Mouse (Mus musculus) CH12.LX (cell line): ENCODE measurements around the gene Yipf1. TPM values are rescaled to one million over a fixed set of nuclear protein-coding genes. Genes with fewer than 3 reads are reported as not detected.
"Not testable (repeated sequence)": the region's sequence is repeated elsewhere in the genome, so short reads cannot be mapped to it uniquely, and the experiment has no call there.

ENCODE experiments used
- DNase-seq: peaks from one replicate; pipeline ENCODE4 v3.0.0-alpha.2; 2013; ENCODE audit errors: extremely low read depth
- H3K27ac ChIP-seq: 2 replicates; pipeline ENCODE4 v1.5.1; 2012; ENCODE audit warnings: low read depth, mild to moderate bottlenecking, control low read depth, moderate library complexity; ENCODE audit not compliant: insufficient read depth
- H3K27me3 ChIP-seq: replicated peaks from 2 replicates; pipeline ENCODE3; 2012; ENCODE audit warnings: inconsistent platforms
- H3K36me3 ChIP-seq, 2 experiments: replicated peaks in 1 of 2; 2 replicates each; pipeline versions ENCODE3 to v1.6.1; 2012; ENCODE audit warnings: inconsistent platforms in 1 of 2, low read length in 1 of 2, mild to moderate bottlenecking in 1 of 2, mixed read lengths in 1 of 2, moderate library complexity in 1 of 2; ENCODE audit not compliant: control insufficient read depth in 1 of 2, insufficient read depth in 1 of 2
- H3K4me1 ChIP-seq, 2 experiments: 2 replicates each; pipeline ENCODE4 v1.6.1; 2012; ENCODE audit warnings: inconsistent platforms in 1 of 2, moderate library complexity in 1 of 2; ENCODE audit not compliant: insufficient read depth in 2 of 2, control insufficient read depth in 1 of 2
- H3K4me2 ChIP-seq: 2 replicates; pipeline ENCODE4 v1.6.1; 2012; ENCODE audit warnings: low read depth, mild to moderate bottlenecking, control low read depth; ENCODE audit not compliant: poor library complexity, insufficient read depth, severe bottlenecking
- H3K4me3 ChIP-seq, 3 experiments: fragments of 150-350 bp in 1 of 3; sonication (generic) in 1 of 3; replicated peaks in 1 of 3; 2 replicates each; pipeline versions ENCODE3 to v1.5.1; 2011 to 2012; ENCODE audit warnings: low read depth in 2 of 3, low read length in 2 of 3, mild to moderate bottlenecking in 2 of 3, moderate library complexity in 2 of 3, control low read depth in 1 of 3, improper control_type of control experiment in 1 of 3, inconsistent platforms in 1 of 3, mixed read lengths in 1 of 3; ENCODE audit not compliant: poor library complexity in 1 of 3
- H3K79me2 ChIP-seq: replicated peaks from 2 replicates; pipeline ENCODE4 v1.6.1; 2012; ENCODE audit warnings: mild to moderate bottlenecking, moderate library complexity; ENCODE audit not compliant: control insufficient read depth, poor library complexity, insufficient read depth, severe bottlenecking; ENCODE audit errors: extremely low read depth
- H3K9ac ChIP-seq: 2 replicates; pipeline ENCODE4 v1.6.1; 2012; ENCODE audit warnings: low read depth, mild to moderate bottlenecking, control low read depth, moderate library complexity; ENCODE audit not compliant: insufficient read depth
- H3K9me3 ChIP-seq: replicated peaks from 2 replicates; pipeline ENCODE3; 2012; ENCODE audit warnings: low read length, inconsistent platforms, mixed read lengths
- BHLHE40 ChIP-seq: IDR thresholded peaks from 2 replicates; pipeline ENCODE4 v1.6.1; 2011; ENCODE audit warnings: mild to moderate bottlenecking, low read depth, low read length, improper control_type of control experiment
- CHD1 ChIP-seq: IDR thresholded peaks from 2 replicates; pipeline ENCODE4 v1.6.1; 2012; ENCODE audit warnings: low read depth, low read length, improper control_type of control experiment, inconsistent platforms
- CHD2 ChIP-seq: IDR thresholded peaks from 2 replicates; pipeline ENCODE4 v1.6.1; 2011; ENCODE audit warnings: low read length, improper control_type of control experiment
- CTCF ChIP-seq, 2 experiments: IDR thresholded peaks in 1 of 2; conservative IDR thresholded peaks in 1 of 2; 2 replicates each; pipeline ENCODE4 v1.5.1; 2011 to 2012; ENCODE audit warnings: low read depth in 2 of 2, low read length in 2 of 2, improper control_type of control experiment in 1 of 2, inconsistent platforms in 1 of 2, mild to moderate bottlenecking in 1 of 2, moderate library complexity in 1 of 2
- ELF1 ChIP-seq: IDR thresholded peaks from 2 replicates; pipeline ENCODE4 v1.6.1; 2014; ENCODE audit warnings: low read depth, mild to moderate bottlenecking, inconsistent platforms, low read length, improper control_type of control experiment
- EP300 ChIP-seq: IDR thresholded peaks from 2 replicates; pipeline ENCODE4 v1.6.1; 2011; ENCODE audit warnings: low read length, improper control_type of control experiment
- ETS1 ChIP-seq: conservative IDR thresholded peaks from 2 replicates; pipeline ENCODE4 v1.6.1; 2012; ENCODE audit warnings: low read depth, mild to moderate bottlenecking, inconsistent platforms, low read length, improper control_type of control experiment, moderate library complexity
- HCFC1 ChIP-seq: IDR thresholded peaks from 2 replicates; pipeline ENCODE4 v1.6.1; 2012; ENCODE audit warnings: low read depth, mild to moderate bottlenecking, inconsistent platforms, low read length, improper control_type of control experiment
- IRF4 ChIP-seq: IDR thresholded peaks from 2 replicates; pipeline ENCODE4 v1.6.1; 2014; ENCODE audit warnings: low read depth, mild to moderate bottlenecking, inconsistent platforms, low read length, improper control_type of control experiment
- KAT2A ChIP-seq: IDR thresholded peaks from 2 replicates; pipeline ENCODE4 v1.6.1; 2012; ENCODE audit warnings: low read length, improper control_type of control experiment, inconsistent platforms; ENCODE audit not compliant: insufficient replicate concordance
- MAFK ChIP-seq: IDR thresholded peaks from 2 replicates; pipeline ENCODE4 v1.6.1; 2011; ENCODE audit warnings: low read length, improper control_type of control experiment; ENCODE audit not compliant: insufficient replicate concordance
- MAX ChIP-seq: IDR thresholded peaks from 2 replicates; pipeline ENCODE4 v1.6.1; 2011; ENCODE audit warnings: low read length, improper control_type of control experiment
- MEF2A ChIP-seq: IDR thresholded peaks from 2 replicates; pipeline ENCODE4 v1.6.1; 2014; ENCODE audit warnings: low read depth, mild to moderate bottlenecking, inconsistent platforms, low read length, improper control_type of control experiment, borderline replicate concordance
- MXI1 ChIP-seq: IDR thresholded peaks from 2 replicates; pipeline ENCODE4 v1.6.1; 2011; ENCODE audit warnings: mild to moderate bottlenecking, low read depth, low read length, improper control_type of control experiment
- MYC ChIP-seq: IDR thresholded peaks from 2 replicates; pipeline ENCODE4 v1.6.1; 2011; ENCODE audit warnings: low read depth, mild to moderate bottlenecking, improper control_type of control experiment, low read length
- NELFE ChIP-seq: IDR thresholded peaks from 2 replicates; pipeline ENCODE4 v1.6.1; 2011; ENCODE audit warnings: low read depth, low read length, improper control_type of control experiment
- SIN3A ChIP-seq: IDR thresholded peaks from 2 replicates; pipeline ENCODE4 v1.6.1; 2012; ENCODE audit warnings: low read length, improper control_type of control experiment, inconsistent platforms
- TBP ChIP-seq: conservative IDR thresholded peaks from 2 replicates; pipeline ENCODE4 v1.6.1; 2011; ENCODE audit warnings: low read depth, low read length, improper control_type of control experiment
- TCF12 ChIP-seq: IDR thresholded peaks from 2 replicates; pipeline ENCODE4 v1.6.1; 2014; ENCODE audit warnings: low read depth, mild to moderate bottlenecking, inconsistent platforms, low read length, improper control_type of control experiment
- UBTF ChIP-seq: IDR thresholded peaks from 2 replicates; pipeline ENCODE4 v1.6.1; 2012; ENCODE audit warnings: low read depth, mild to moderate bottlenecking, inconsistent platforms, low read length, improper control_type of control experiment, moderate library complexity
- USF2 ChIP-seq: conservative IDR thresholded peaks from 2 replicates; pipeline ENCODE4 v1.6.1; 2011; ENCODE audit warnings: low read depth, low read length, improper control_type of control experiment
- ZC3H11A ChIP-seq: IDR thresholded peaks from 2 replicates; pipeline ENCODE4 v1.6.1; 2012; ENCODE audit warnings: low read depth, mild to moderate bottlenecking, inconsistent platforms, low read length, improper control_type of control experiment
- ZMIZ1 ChIP-seq: IDR thresholded peaks from 2 replicates; pipeline ENCODE4 v1.6.1; 2012; ENCODE audit warnings: low read depth, mild to moderate bottlenecking, inconsistent platforms, low read length, improper control_type of control experiment
- dilution Hi-C: fragments of 300-500 bp; cut with MboI; formaldehyde crosslinking; loops from 2 replicates; pipeline ENCODE4 v1.14.3; 2020; ENCODE audit warnings: low sequenced_read_pairs; ENCODE audit not compliant: extremely low pct_unique_long_range_greater_than_20kb, extremely low pct_ligation_motif_present
- in situ Hi-C: fragments of 300-500 bp; cut with MboI; formaldehyde crosslinking; loops from 3 replicates; pipeline ENCODE4 v1.14.3; 2019; ENCODE audit warnings: low sequenced_read_pairs, low pct_ligation_motif_present, low pct_unique_long_range_greater_than_20kb, mixed read lengths
- polyA plus RNA-seq: library from polyadenylated mRNA; unstranded; fragments of >175 nt; gene quantifications from 2 replicates; pipeline ENCODE4 v1.2.1, GENCODE M21; 2012; ENCODE audit warnings: low read depth; ENCODE audit not compliant: insufficient read length
- total RNA-seq, 2 experiments: library from RNA; depleted of rRNA; stranded (reverse); fragments of 300-350 nt in 1 of 2; fragments of >200 nt in 1 of 2; gene quantifications; 2 replicates each; pipeline ENCODE4 v1.2.3; 2012 to 2014

Yipf1 gene
- total and polyA plus RNA-seq, 3 experiments = 47.2 to 60.5 (median 52.8) TPM

GRCm38 (mm10) chr4:107364190-107364639 is 50.1 kb downstream of the Yipf1 start:
- H3K27me3 ChIP-seq = no peaks in the 10 kb centered on the region
- peaks cover 7 to 32% of the 10 kb centered on the region in 2 experiments for H3K4me1 ChIP-seq
- dilution Hi-C loops (no loop called here), in situ Hi-C loops (no loop called here)
- H3K79me2 ChIP-seq = peaks cover 14% of the 10 kb centered on the region
- DNase-seq = no peak
- H3K27ac ChIP-seq = no peak overlapping the region
- H3K4me2 ChIP-seq = no peak overlapping the region
- no peak for TF ChIP-seq CHD1
- 0 out of 2 replicates have a peak, but pooled peaks have one; percentile 12 for TF ChIP-seq EP300
- TF ChIP-seq, all 38 proteins: peak for 1
- H3K9me3 ChIP-seq = no peaks in the 10 kb centered on the region
- peaks cover 2 to 11% of the 10 kb centered on the region in 2 experiments for H3K36me3 ChIP-seq
- H3K9ac ChIP-seq = no peak overlapping the region
- no peak overlapping the region for H3K4me3 ChIP-seq

GRCm38 (mm10) chr4:107366408-107366807 is 52.2 kb downstream of the Yipf1 start:
- DNase-seq, dilution Hi-C loops, H3K4me2 ChIP-seq, H3K4me3 ChIP-seq, H3K9me3 ChIP-seq, H3K27ac ChIP-seq, H3K27me3 ChIP-seq, in situ Hi-C loops, H3K9ac ChIP-seq: not testable (repeated sequence)
- Histone ChIP-seq H3K36me3 (peaks cover 5 to 22% of the 10 kb centered on the region in 2 experiments), H3K79me2 (peaks cover 20% of the 10 kb centered on the region), H3K4me1 (peaks cover 7 to 23% of the 10 kb centered on the region in 2 experiments)
- TF ChIP-seq TCF12 = peak; percentile 61; the same call in 1 of the 2 replicates

GRCm38 (mm10) chr4:107367567-107368314 is 53.6 kb downstream of the Yipf1 start, which contains the start of gene Ndc1:
Ndc1 (plus strand) TSS chr4:107367784.
- Histone ChIP-seq H3K9me3 (no peaks in the 10 kb centered on the region), H3K4me2 (peak within 1 kb of the TSS; percentile 65), H3K9ac (peak within 1 kb of the TSS; percentile 92), H3K27me3 (no peaks in the 10 kb centered on the region), H3K79me2 (peaks cover 23% of the 10 kb centered on the region), H3K27ac (peak within 1 kb of the TSS; percentile 27; the same call in 1 of the 2 replicates), H3K36me3 (peaks cover 10 to 31% of the 10 kb centered on the region in 2 experiments), H3K4me3 (peak within 1 kb of the TSS; percentile 88 to 95 (median 90)), H3K4me1 (peaks cover 7 to 23% of the 10 kb centered on the region in 2 experiments)
- dilution Hi-C loops (no loop called here), in situ Hi-C loops (no loop called here)
- peak; percentile 90 for DNase-seq
- TF ChIP-seq MXI1 = peak; percentile 87
- peak; percentile 99 for TF ChIP-seq MAX
- peak; percentile 15; the same call in 1 of the 2 replicates for TF ChIP-seq ZMIZ1
- TF ChIP-seq BHLHE40 = peak; percentile 65
- TF ChIP-seq TCF12 = peak; percentile 69; the same call in 1 of the 2 replicates
- 0 out of 2 replicates have a peak, but pooled peaks have one; percentile 19 for TF ChIP-seq CHD2
- peak; percentile 53 for TF ChIP-seq SIN3A
- peak; percentile 90 for TF ChIP-seq MYC
- TF ChIP-seq HCFC1 = peak; percentile 98
- TF ChIP-seq UBTF = no peak
- peak; percentile 70 for TF ChIP-seq ELF1
- TF ChIP-seq NELFE = peak; percentile 84
- no peak for TF ChIP-seq CTCF (conservative IDR thresholded peaks at IDR 0.05 in 1 of 2, IDR thresholded peaks at IDR 0.05 in 1 of 2; ENCODE audit: low read depth in 2 of 2, low read length in 2 of 2)
- TF ChIP-seq CHD1 = no peak
- peak; percentile 29; the same call in 1 of the 2 replicates for TF ChIP-seq MEF2A
- TF ChIP-seq ETS1 = 0 out of 2 replicates have a peak, but pooled peaks have one; percentile 7
- peak; percentile 57; the same call in 1 of the 2 replicates for TF ChIP-seq TBP
- TF ChIP-seq USF2 = no peak
- peak; percentile 27 for TF ChIP-seq IRF4
- peak; percentile 98 for TF ChIP-seq KAT2A
- TF ChIP-seq MAFK = no peak
- TF ChIP-seq ZC3H11A = no peak
